Mouse (Mus musculus): ENCODE results near the gene Hist1h2bb. TPM values are rescaled to one million over a fixed set of nuclear protein-coding genes. Genes with fewer than 3 reads are reported as not detected.
"Not testable (repeated sequence)": the region's sequence is repeated elsewhere in the genome, so short reads cannot be mapped to it uniquely, and the experiment has no call there.

The Hist1h2bb gene
- polyA plus RNA-seq, 1 experiment, result 2.8 TPM

DNA sequence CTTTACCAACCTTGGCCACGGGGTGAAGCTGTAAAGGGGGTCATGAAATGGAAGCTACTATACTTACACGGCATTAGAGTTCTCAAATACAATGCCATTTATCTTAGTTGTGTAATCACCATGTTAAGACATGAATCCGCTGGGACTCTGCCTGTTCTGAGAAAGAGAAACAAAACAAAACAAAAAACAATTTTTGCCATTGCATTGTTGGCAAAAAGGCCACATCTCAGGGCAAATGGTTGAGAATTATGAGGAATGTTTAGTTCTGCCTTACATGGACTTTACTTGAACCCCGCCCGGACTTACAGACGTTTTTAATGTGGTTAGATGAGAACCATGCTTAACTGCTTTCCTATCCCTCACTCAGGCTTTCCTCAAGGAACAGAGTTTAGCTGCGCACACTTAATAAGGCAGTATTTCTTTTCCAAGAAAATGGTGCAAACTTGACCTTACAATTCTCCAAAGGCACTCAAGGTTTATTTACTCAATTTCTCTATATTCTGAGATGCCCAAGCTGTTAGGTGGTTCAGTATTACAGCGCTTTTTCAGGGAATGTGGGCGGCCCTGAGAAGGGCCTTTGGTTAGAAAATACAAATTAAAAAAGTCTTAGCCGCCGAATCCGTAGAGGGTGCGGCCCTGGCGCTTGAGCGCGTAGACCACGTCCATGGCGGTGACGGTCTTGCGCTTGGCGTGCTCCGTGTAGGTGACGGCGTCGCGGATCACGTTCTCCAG is 13.9 kb downstream of the Hist1h2bb start:
- no peaks in the 10 kb centered on the region for H3K36me3 ChIP-seq (ENCODE audit: control insufficient read depth, insufficient read depth)
- peak overlapping the region; percentile 24 for H3K4me3 ChIP-seq (ENCODE audit: insufficient read depth, poor library complexity, severe bottlenecking)
- TF ChIP-seq FOSL1 (IDR thresholded peaks at IDR 0.05; ENCODE audit: insufficient read depth, low read length, poor library complexity, severe bottlenecking) (no peak), MYOG (IDR thresholded peaks at IDR 0.05; ENCODE audit: control insufficient read depth, extremely low read depth, insufficient read length) (no peak), CEBPB (IDR thresholded peaks at IDR 0.05; ENCODE audit: low read depth) (no peak)
- H3K79me2 ChIP-seq (ENCODE audit: control insufficient read depth, insufficient read depth), result no peaks in the 10 kb centered on the region
- no peaks in the 10 kb centered on the region for H3K79me3 ChIP-seq (ENCODE audit: low read depth)
- H3K27me3 ChIP-seq (ENCODE audit: control insufficient read depth, insufficient read depth, insufficient read length), result no peaks in the 10 kb centered on the region
- peak overlapping the region; percentile 18 for H3ac ChIP-seq (ENCODE audit: control insufficient read depth, insufficient read length, low read depth)

GRCm38 (mm10) chr13:23760972-23761864 is 14.7 kb downstream of the Hist1h2bb start, which contains the start of gene Hist1h4a:
Hist1h4a (minus strand) TSS chr13:23761230.
- peak within 1 kb of the TSS; percentile 24 for H3K4me3 ChIP-seq (ENCODE audit: insufficient read depth, poor library complexity, severe bottlenecking)
- H3K79me3 ChIP-seq (ENCODE audit: low read depth), result no peaks in the 10 kb centered on the region
- no peaks in the 10 kb centered on the region for H3K36me3 ChIP-seq (ENCODE audit: control insufficient read depth, insufficient read depth)
- H3K79me2 ChIP-seq (ENCODE audit: control insufficient read depth, insufficient read depth), result no peaks in the 10 kb centered on the region
- TF ChIP-seq FOSL1 (IDR thresholded peaks at IDR 0.05; ENCODE audit: insufficient read depth, low read length, poor library complexity, severe bottlenecking) (no peak), MYOD1 (IDR thresholded peaks at IDR 0.05; ENCODE audit: control insufficient read depth, insufficient read length, low read depth) (no peak), USF1 (IDR thresholded peaks at IDR 0.05; ENCODE audit: low read depth) (no peak), MYOG (IDR thresholded peaks at IDR 0.05; ENCODE audit: control insufficient read depth, extremely low read depth, insufficient read length) (no peak), CTCF (IDR thresholded peaks at IDR 0.05; ENCODE audit: control insufficient read depth, insufficient read depth, insufficient read length) (no peak), MAX (IDR thresholded peaks at IDR 0.05) (no peak), CEBPB (IDR thresholded peaks at IDR 0.05; ENCODE audit: low read depth) (no peak)
- no peaks in the 10 kb centered on the region for H3K27me3 ChIP-seq (ENCODE audit: control insufficient read depth, insufficient read depth, insufficient read length)
- peak within 1 kb of the TSS; percentile 38 for H3ac ChIP-seq (ENCODE audit: control insufficient read depth, insufficient read length, low read depth)

DNA sequence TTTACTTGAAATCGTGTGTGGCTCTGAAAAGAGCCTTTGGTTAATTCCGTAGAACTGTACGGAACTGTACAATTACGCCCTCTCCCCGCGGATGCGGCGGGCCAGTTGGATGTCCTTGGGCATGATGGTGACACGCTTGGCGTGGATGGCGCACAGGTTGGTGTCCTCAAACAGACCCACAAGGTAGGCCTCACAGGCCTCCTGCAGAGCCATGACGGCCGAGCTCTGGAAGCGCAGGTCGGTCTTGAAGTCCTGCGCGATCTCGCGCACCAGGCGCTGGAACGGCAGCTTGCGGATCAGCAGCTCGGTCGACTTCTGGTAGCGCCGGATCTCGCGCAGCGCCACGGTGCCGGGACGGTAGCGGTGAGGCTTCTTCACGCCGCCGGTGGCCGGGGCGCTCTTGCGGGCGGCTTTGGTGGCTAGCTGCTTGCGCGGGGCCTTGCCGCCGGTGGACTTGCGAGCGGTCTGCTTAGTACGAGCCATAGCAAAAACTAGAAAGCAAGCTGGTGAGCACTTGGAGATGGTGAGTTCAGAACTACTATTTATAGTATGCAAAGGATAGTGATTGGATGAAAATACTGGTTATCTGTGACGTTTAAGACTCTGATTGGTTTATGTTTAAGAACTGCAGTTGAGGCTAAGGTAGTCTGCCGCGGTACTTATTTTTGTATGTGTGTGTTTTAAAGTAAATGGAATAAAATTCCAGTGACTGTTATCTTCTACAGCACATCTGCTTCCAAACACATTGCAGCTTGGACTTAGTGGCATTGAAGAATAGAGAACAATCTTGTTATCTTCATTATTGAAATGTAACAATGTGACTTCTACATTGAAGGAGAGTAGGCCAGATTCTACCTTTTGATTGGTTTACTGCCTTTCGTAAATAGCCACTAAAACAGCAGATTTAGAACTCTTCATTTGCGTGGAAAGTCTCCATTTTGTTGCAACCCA is 15.6 kb downstream of the Hist1h2bb start, which contains the start of gene Hist1h3a:
Gene Hist1h3a (minus strand): TSS at position 516 of the 951 bp plus-strand sequence.
- H3K36me3 ChIP-seq (ENCODE audit: control insufficient read depth, insufficient read depth); H3K79me3 ChIP-seq (ENCODE audit: low read depth); H3K27me3 ChIP-seq (ENCODE audit: control insufficient read depth, insufficient read depth, insufficient read length); H3K79me2 ChIP-seq (ENCODE audit: control insufficient read depth, insufficient read depth): not testable (repeated sequence)
- Histone ChIP-seq H3ac (ENCODE audit: control insufficient read depth, insufficient read length, low read depth) (peak within 1 kb of the TSS; percentile 38), H3K4me3 (ENCODE audit: insufficient read depth, poor library complexity, severe bottlenecking) (peak within 1 kb of the TSS; percentile 24)

DNA sequence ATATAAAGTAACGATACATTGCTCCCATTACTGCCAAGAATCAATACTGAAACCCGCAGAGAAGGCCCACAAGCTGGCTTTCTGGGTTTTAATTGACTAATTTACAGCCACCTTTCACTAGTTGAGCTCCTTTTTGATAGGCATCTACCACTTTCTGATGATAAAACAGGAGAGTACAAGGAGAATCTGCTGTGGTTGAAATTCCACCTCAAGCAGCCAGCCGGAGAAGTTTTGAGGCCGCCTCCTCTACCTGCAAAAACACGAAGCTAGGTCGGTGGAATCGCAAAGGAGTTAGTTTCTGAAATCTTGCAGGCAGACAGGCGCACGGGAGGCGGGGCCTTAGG is 16.7 kb downstream of the Hist1h2bb start:
- H3K27me3 ChIP-seq (ENCODE audit: control insufficient read depth, insufficient read depth, insufficient read length), result no peaks in the 10 kb centered on the region
- H3K79me2 ChIP-seq (ENCODE audit: control insufficient read depth, insufficient read depth), result no peaks in the 10 kb centered on the region
- H3K36me3 ChIP-seq (ENCODE audit: control insufficient read depth, insufficient read depth), result no peaks in the 10 kb centered on the region
- TF ChIP-seq CEBPB (IDR thresholded peaks at IDR 0.05; ENCODE audit: low read depth), result no peak
- no peak for TF ChIP-seq CTCF (IDR thresholded peaks at IDR 0.05; ENCODE audit: control insufficient read depth, insufficient read depth, insufficient read length)
- TF ChIP-seq MYOG (IDR thresholded peaks at IDR 0.05; ENCODE audit: control insufficient read depth, extremely low read depth, insufficient read length), result no peak
- TF ChIP-seq MYOD1 (IDR thresholded peaks at IDR 0.05; ENCODE audit: control insufficient read depth, insufficient read length, low read depth), result no peak
- TF ChIP-seq FOSL1 (IDR thresholded peaks at IDR 0.05; ENCODE audit: insufficient read depth, low read length, poor library complexity, severe bottlenecking), result no peak
- no peaks in the 10 kb centered on the region for H3K79me3 ChIP-seq (ENCODE audit: low read depth)
- H3ac ChIP-seq (ENCODE audit: control insufficient read depth, insufficient read length, low read depth), result no peak overlapping the region
- peak overlapping the region; percentile 23 for H3K4me3 ChIP-seq (ENCODE audit: insufficient read depth, poor library complexity, severe bottlenecking)

GRCm38 (mm10) chr13:23763586-23764323 is 17.2 kb downstream of the Hist1h2bb start, which contains the start of gene Hist1h1a:
Hist1h1a (plus strand) TSS chr13:23763666.
- Histone ChIP-seq H3K79me3 (ENCODE audit: low read depth) (no peaks in the 10 kb centered on the region), H3K27me3 (ENCODE audit: control insufficient read depth, insufficient read depth, insufficient read length) (no peaks in the 10 kb centered on the region), H3ac (ENCODE audit: control insufficient read depth, insufficient read length, low read depth) (no peak within 1 kb of the TSS), H3K4me3 (ENCODE audit: insufficient read depth, poor library complexity, severe bottlenecking) (peak within 1 kb of the TSS; percentile 23), H3K36me3 (ENCODE audit: control insufficient read depth, insufficient read depth) (no peaks in the 10 kb centered on the region), H3K79me2 (ENCODE audit: control insufficient read depth, insufficient read depth) (no peaks in the 10 kb centered on the region)
- no peak for TF ChIP-seq MYOD1 (IDR thresholded peaks at IDR 0.05; ENCODE audit: control insufficient read depth, insufficient read length, low read depth)
- no peak for TF ChIP-seq MAX (IDR thresholded peaks at IDR 0.05)
